Mouse (Mus musculus) fibroblast of lung, adult 2 months (primary cell): ENCODE data around the gene Inpp4b.
"Not testable (repeated sequence)": the region's sequence is repeated elsewhere in the genome, so short reads cannot be mapped to it uniquely, and the experiment has no call there.

Experiments
- DNase-seq: peaks from one replicate; pipeline ENCODE4 v3.0.0-alpha.2; 2011; ENCODE audit warnings: low read depth

The Inpp4b gene

GRCm38 (mm10) chr8:81780166-81780565, 437.8 kb downstream of the Inpp4b start:
- no peak for DNase-seq

GRCm38 (mm10) chr8:81780921-81781675, 438.7 kb downstream of the Inpp4b start:
- DNase-seq: no peak

- no peak for DNase-seq
Measured at GRCm38 (mm10) chr8:81782781-81783180, 440.4 kb downstream of the Inpp4b start.

GRCm38 (mm10) chr8:81784775-81785174, 442.4 kb downstream of the Inpp4b start:
- DNase-seq: no peak

GRCm38 (mm10) chr8:81788498-81788897, 446.1 kb downstream of the Inpp4b start:
- DNase-seq: no peak

- no peak for DNase-seq
Measured at GRCm38 (mm10) chr8:81792649-81793048, 450.3 kb downstream of the Inpp4b start.

DNA sequence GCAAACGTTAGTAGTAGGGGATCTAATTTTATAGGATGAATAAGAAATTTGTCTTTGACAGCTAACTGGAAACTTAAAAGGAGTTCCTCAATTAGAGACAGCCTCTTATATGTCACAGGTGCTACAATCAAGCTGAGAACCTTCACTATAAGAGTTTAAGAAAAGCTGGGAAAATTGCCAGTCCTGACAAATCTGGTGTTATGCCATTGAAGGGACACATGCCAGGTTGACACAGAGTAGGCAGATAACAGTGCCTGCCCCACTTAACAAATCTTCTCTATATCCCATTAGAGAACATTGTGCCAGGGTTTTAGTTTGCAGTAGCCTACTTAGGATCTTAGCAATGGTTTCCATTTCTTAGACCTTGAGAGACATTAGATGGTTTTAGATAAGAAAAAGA, 456.1 kb downstream of the Inpp4b start:
- no peak for DNase-seq

DNA sequence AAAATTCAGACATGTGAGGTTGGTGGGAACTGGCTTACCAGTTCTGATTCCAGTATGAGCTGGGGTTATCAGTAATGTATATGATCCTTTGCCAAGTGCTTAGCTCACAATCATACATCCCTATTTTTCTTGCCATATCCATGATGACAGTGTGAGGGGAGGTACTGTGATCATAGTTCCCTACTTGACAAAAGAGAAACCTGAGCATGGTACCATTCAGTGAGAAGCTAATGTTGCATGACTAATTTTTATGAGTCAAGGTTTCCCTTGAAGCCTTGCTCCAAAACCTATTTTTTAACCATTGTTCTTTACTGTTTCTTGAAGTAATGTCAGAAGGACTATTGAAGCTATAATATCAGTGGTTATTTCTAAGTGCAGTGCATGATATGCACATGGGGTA, 458.4 kb downstream of the Inpp4b start:
- no peak for DNase-seq

DNA sequence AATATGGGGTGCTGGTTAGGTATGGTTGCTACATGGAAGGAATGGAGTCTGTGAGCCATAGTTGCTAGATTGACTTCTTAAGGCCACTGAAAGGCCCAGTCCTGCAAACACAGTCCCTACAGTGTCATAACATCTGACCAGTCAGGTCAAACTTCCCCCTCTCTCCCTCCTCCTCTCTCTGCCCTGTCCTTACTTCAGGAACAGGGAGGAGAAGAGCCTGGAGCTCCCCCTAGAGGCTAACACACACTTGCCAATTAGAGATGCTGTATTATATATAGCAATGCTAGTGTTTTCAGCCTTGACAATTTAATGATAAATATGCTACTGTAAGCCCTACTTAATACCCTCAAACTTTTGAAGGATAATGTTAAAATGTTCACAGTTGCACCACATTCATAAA, 464.4 kb downstream of the Inpp4b start:
- DNase-seq: peak; percentile 30

GRCm38 (mm10) chr8:81807578-81807977, 465.2 kb downstream of the Inpp4b start:
- DNase-seq: no peak

DNA sequence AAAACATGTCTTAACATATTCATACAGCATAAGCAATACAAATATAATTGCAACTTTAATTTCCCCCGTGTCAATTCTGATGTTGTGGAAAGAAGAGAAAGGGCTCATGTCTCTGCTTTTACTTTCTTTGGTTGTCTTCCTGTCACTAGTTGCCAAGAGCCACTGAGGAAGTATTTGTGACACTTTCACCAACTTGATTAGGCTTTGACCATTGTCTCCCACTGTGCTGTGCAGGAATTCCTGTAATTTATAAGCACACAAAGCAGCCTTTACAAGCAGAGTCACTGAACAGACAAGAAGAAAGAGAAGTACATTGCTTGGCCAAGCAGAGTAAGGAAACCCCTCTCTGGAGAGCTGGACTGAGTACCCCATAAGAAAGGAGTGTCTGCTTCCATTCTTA, 466.1 kb downstream of the Inpp4b start:
- DNase-seq: no peak

DNA sequence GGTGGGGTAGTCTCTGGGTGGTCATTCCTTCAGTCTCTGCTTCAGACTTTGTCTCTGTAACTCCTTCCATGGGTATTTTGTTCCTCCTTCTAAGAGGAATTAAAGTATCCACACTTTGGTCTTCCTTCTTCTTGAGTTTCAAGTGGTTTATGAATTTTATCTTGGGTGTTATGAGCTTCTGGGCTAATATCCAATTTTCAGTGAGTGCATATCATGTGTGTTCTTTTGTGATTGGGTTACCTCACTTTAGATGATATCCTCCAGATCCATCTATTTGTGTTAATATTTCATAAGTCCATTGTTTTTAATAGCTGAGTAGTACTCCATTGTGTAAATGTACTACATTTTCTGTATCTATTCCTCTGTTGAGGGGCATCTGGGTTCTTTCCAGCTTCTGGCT, 467.1 kb downstream of the Inpp4b start:
- not testable (repeated sequence) for DNase-seq

DNA sequence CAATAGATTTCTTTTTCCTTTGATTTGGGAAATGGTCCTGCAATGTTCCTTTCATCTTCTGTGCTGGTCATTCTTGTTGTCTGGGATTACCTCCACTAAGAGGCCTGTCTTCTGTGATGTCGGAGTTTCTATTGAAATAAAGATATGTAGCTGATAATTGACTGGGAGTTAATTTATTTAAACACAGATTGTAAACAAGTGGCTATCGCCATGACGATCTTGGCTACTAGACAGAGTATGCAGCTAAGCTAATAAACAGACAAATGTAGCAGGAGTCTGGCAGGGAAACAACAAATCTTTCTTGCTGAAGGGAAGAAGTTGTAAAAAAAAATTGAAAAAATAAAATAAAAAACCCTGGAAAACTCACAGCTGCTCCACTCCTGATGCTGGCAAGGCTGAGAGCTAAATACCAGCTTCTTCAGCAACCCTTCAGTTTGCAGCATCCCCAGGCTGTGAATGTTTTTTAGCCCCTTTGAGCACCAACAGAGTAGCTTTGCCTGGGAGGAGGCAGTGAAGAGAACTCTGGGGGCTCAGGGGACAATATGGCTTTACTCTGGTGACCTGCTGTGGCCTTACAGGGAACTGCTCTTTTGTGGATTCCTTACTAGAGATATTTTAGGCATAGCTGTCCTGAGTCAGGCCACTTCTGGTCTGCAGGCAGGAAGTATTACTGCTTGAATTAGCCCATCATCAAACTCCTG, 469.8 kb downstream of the Inpp4b start:
- no peak for DNase-seq

DNA sequence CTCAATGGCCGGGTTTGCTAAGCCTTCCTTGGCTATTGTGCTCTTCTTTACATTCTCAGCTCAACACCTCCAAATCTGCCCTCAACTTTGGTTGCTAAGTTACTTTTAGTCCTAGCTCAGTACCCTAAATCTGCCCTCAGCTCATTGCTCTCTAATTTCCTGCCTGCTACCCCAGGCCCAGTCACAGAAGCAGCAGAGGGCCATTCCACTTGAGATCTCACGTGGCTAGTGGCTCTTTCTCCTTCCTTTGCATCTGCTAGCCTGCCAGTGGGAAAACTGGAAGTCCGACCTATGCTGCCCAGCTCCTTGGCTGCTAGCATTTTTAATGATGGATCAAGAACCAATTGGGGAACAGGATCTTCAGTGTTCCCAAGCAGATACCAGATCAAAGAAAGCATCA, 472.4 kb downstream of the Inpp4b start:
- no peak for DNase-seq

DNA sequence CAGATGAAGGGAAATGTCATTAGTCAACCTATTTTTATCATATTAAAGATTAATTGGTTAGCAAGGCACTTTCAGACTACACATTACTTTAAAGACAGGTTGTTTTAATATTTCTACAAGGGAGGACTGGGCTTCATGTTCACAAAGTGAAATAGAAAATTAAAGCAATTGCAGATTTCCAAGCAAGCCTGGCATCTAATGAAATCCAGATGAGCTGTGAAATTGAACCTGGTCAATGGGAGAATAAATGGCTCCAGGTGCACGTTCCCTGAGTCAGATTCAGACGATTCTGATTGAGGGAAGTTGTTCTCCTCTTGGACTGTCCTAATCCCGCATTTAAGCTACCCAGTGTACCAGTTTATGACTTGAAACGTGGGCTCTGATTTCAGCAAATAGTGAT, 473.2 kb downstream of the Inpp4b start:
- DNase-seq: no peak

DNA sequence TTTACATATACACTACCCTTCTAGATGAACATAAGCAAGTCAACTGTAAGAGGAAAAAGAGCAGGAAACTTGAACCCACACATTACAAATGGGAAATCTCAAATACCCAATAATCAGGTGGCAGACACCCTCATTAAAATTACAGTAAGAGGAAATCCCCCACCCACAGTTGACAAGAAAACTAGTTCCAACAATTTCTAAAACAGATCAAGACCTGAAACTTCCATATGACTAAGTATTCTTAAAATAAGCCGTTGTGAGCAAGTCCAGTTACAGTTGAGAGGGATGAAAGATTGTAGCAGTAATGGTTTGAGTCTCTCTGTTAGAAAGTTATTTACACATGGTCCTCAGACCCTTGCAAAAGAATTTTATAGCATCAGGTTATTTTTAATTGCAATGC, 480.8 kb downstream of the Inpp4b start:
- no peak for DNase-seq

DNA sequence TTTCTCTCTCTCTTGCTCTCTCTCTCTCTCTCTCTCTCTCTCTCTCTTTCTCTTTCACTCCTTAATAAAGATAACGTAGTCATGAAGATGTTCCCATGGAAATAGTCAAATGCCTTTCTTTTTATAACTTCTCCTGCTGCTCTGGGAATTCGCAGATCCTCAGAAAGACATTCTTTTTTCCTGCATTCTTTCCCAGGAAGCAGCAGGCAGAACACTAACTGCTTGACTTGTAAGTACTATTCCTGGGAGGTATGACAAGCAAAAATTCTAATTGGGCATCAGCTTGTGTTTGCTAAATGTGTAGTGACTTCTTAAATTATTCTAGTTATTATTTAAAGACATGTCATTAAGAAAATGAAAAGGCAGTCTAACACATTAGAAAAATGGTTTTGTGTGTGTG, 482.6 kb downstream of the Inpp4b start:
- DNase-seq: no peak

DNA sequence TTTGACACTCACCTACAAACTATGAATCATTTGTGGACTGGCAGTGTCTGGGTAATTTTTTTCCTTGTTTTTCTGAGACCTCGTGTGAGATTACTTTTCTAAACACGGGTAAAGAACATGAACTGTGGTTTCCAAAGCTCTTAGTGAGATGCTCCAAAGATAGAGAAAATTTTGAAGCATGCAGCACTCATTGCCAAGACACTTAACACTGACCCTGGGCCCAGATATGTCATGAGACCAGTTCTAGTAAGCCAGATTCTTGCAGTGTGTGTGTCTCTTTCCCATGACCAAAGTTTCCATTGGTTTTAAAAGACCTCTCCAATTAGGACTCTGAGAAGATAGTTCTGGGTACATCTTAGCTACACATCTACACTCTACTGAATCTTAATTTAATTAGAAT, 484.1 kb downstream of the Inpp4b start:
- peak; percentile 52 for DNase-seq

- no peak for DNase-seq
Measured at GRCm38 (mm10) chr8:81827306-81827913, 485.1 kb downstream of the Inpp4b start.

DNA sequence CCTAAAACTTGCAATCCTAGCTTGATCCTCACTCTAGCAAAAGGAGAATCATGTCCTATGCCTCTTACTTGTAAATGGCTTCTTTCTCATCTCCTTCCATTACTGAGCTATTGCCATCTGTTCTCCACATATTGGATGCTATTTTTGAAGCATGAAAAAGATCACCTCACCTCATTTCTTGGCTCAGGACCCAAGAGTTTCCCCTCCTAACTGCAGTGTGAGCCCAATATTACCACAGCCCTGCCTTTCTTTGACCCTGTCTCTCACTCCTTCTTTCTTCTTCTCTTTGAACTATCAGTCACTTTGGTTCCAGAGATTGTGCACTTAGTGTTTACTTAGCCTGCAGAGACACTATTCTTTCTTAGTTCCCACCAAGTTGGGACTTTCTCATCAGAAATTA, 489.1 kb downstream of the Inpp4b start:
- DNase-seq: no peak

GRCm38 (mm10) chr8:81833852-81834251, 491.5 kb downstream of the Inpp4b start:
- no peak for DNase-seq

DNA sequence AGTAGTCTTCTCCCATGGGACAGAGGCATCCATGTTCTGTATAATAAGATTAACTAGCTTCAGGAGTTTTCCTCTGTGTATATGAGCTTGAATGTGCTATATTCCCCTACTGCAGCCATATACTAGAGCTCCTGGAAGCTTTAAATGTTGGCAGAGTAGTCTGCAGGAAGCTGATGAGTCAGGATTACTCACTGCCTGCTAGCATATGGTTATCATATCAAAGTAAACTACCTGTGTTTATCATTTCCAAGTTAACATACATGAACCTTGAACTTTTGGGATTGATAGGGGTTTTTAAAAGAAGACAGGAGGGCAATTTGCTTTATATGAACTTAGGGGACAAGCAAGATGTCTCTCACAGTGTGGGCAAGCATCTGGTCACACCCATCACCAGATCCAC, 498.2 kb downstream of the Inpp4b start:
- no peak for DNase-seq
